Mouse (Mus musculus): ENCODE results near the gene Hibadh.

Hibadh gene

DNA sequence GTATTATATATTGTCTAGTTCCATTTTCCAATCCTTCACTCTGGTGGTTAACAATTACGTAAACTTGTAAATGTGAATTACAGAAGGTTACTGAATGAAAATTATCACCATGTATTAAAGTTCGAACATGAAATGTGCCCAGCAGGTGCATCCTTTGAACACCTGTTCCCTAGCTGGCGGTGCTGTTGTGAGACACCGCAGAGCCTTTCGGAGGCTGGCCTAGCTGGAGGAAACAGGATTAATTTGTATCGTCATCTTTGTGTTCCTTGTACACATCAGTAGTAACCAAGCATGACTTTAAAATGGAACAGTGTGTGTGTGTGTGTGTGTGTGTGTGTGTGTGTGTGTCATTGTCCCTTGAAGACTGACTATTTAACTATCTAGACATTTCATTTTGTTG lies 7.8 kb upstream of the Hibadh start:
- no peaks in the 10 kb centered on the region for H3K27me3 ChIP-seq (ENCODE audit: insufficient read depth, low read length)
- TF ChIP-seq POU5F1 (IDR thresholded peaks at IDR 0.05; ENCODE audit: borderline replicate concordance, low read length) (no peak), CTCF (conservative IDR thresholded peaks at IDR 0.05; ENCODE audit: low read length) (no peak), NANOG (IDR thresholded peaks at IDR 0.05; ENCODE audit: borderline replicate concordance, low read length) (no peak)
- H3K36me3 ChIP-seq (ENCODE audit: insufficient read depth, low read length), result no peaks in the 10 kb centered on the region
- no peaks in the 10 kb centered on the region for H3K4me1 ChIP-seq (replicated peaks; ENCODE audit: low read depth, low read length)
- no peak overlapping the region for H3K4me3 ChIP-seq (replicated peaks; ENCODE audit: low read length)
- H3K9me3 ChIP-seq (ENCODE audit: low read length), result no peaks in the 10 kb centered on the region

DNA sequence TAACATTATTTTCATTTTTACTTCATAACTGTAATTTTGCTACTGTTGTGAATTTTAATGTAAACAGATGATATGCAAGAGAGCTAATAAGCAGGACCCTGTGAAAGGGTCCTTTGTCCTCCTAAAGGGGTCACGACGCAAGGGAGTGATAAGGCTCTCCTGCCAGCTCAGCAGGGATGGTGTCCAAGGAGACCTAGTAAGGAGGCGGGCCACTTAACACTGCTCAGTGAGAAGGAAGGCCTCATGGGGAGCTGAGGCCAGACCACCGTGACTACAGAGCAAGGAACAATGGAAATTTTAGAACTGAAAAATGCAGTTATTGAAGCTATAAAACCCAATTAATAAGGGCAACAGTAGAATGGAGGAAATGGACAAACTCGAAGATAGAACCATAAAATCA lies 5.7 kb upstream of the Hibadh start:
- Histone ChIP-seq H3K36me3 (ENCODE audit: insufficient read depth, low read length) (no peaks in the 10 kb centered on the region), H3K27me3 (ENCODE audit: insufficient read depth, low read length) (no peaks in the 10 kb centered on the region), H3K9me3 (ENCODE audit: low read length) (no peaks in the 10 kb centered on the region), H3K4me1 (replicated peaks; ENCODE audit: low read depth, low read length) (peaks cover 3% of the 10 kb centered on the region), H3K4me3 (replicated peaks; ENCODE audit: low read length) (no peak overlapping the region)
- no peak for TF ChIP-seq CTCF (conservative IDR thresholded peaks at IDR 0.05; ENCODE audit: low read length)
- no peak for TF ChIP-seq NANOG (IDR thresholded peaks at IDR 0.05; ENCODE audit: borderline replicate concordance, low read length)
- TF ChIP-seq POU5F1 (IDR thresholded peaks at IDR 0.05; ENCODE audit: borderline replicate concordance, low read length), result no peak

DNA sequence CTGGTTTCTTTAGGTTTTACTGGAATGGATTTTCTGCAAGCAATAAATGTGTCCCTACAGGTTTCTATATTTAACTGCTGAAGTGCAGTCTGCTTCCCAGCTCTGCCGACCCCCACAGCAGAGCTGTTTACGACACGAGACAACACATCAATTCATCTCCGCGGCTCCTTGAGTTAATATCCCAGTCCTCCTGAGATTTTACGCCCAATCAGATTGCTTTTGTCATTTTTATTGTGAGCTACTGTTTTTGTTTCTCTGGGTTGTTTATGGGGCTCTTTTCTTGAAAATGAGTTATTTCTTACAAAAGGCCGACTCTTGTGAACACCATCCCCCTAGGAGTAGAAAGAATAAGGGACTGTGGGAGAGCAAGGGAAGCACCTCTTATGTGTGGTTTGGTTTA lies 2.0 kb upstream of the Hibadh start:
- H3K27me3 ChIP-seq (ENCODE audit: insufficient read depth, low read length), result no peaks in the 10 kb centered on the region
- TF ChIP-seq POU5F1 (IDR thresholded peaks at IDR 0.05; ENCODE audit: borderline replicate concordance, low read length), result no peak
- TF ChIP-seq CTCF (conservative IDR thresholded peaks at IDR 0.05; ENCODE audit: low read length), result no peak
- no peak for TF ChIP-seq NANOG (IDR thresholded peaks at IDR 0.05; ENCODE audit: borderline replicate concordance, low read length)
- H3K36me3 ChIP-seq (ENCODE audit: insufficient read depth, low read length), result no peaks in the 10 kb centered on the region
- H3K4me3 ChIP-seq (replicated peaks; ENCODE audit: low read length), result no peak overlapping the region
- no peaks in the 10 kb centered on the region for H3K9me3 ChIP-seq (ENCODE audit: low read length)
- peaks cover 28% of the 10 kb centered on the region for H3K4me1 ChIP-seq (replicated peaks; ENCODE audit: low read depth, low read length)

DNA sequence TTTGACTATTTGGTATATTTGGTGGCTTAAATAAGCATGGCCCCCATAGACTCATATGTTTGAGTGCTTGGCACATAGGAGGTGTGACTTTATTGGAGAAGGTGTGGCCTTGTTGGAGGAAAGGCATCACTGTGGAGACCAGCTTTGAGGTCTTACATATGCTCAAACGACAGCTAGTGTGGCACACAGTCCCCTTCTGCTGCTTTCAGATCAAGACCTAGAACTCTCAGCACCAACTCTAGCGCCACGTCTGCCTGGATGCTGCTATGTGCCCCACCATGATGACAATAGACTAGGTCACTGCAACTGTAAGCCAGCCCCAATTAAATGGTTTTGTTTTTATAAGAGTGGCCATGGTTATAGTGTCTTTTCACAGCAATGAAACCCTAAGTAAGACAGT lies 887 bp upstream of the Hibadh start:
- H3K4me1 ChIP-seq (replicated peaks; ENCODE audit: low read depth, low read length), result peaks cover 33% of the 10 kb centered on the region
- H3K4me3 ChIP-seq (replicated peaks; ENCODE audit: low read length), result no peak overlapping the region
- no peaks in the 10 kb centered on the region for H3K36me3 ChIP-seq (ENCODE audit: insufficient read depth, low read length)
- H3K9me3 ChIP-seq (ENCODE audit: low read length), result no peaks in the 10 kb centered on the region
- no peaks in the 10 kb centered on the region for H3K27me3 ChIP-seq (ENCODE audit: insufficient read depth, low read length)
- TF ChIP-seq NANOG (IDR thresholded peaks at IDR 0.05; ENCODE audit: borderline replicate concordance, low read length) (no peak), POU5F1 (IDR thresholded peaks at IDR 0.05; ENCODE audit: borderline replicate concordance, low read length) (no peak), CTCF (conservative IDR thresholded peaks at IDR 0.05; ENCODE audit: low read length) (no peak)

DNA sequence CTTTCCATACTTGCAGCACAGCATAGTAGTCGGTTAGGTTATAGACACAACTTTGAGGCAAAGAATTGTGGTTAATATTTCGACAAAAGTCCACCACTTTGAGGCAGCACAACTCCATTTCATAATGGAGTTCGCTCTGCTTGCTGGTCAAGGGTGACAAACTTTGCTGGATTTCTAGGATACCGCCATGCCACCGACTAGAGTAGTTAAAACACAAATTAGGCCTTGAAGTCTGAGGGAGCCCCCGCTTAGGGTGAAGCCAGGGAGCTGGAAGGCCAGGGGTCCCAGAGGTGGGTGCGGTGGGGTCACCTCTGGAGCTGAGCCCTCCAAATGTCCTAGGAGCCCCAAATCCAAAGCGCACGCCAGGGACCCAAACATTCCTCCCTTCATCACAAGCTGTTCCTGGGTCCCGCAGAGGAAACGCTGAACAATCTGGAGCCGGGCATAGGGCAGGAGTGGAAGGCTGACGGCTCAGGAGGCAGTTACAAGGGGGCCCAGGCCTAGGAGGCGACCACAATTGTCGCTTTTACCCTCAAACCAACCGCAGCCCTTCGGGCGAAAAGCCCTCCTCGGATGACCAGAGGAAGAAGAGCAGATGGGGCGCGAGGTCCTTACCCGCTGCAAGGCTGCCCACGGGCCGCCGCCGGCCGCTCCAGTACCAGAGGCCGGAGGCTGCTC lies 504 bp downstream of the Hibadh start:
- peak overlapping the region; percentile 89 for H3K4me3 ChIP-seq (replicated peaks; ENCODE audit: low read length)

DNA sequence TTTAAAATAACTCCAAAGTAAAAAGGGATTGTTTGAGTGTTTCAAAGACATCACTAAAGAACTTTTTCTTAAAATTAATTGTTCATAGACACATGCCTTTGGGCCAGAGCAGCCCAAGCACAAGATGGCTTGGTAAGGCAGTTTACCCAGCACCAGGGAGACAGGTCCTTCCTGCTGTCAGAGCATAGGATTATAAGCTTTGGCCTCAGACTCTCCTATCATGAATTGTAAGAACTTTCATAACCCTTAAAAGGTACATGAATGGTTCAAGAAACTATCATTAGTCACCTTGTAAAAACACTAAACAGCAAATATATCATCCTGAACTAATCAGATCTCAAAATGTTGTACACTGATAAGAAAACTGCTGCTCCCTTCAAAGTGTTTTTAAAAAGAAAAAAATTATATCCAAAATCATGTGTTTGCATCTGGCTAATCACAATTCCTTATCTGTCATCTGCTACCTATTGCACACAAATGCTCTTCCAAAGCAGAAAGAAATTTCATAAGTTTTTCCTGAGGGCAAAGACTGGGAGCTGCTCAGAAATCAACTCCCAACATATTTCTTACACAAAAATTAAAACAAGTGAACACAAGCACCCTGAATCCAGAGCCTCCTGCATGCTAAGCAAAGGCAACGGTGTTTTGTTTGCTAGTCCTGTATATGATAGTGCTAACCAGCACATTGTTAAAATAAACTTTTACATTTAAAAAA lies 1.6 kb downstream of the Hibadh start:
- Histone ChIP-seq H3K36me3 (ENCODE audit: insufficient read depth, low read length) (peaks cover 12% of the 10 kb centered on the region), H3K9me3 (ENCODE audit: low read length) (no peaks in the 10 kb centered on the region), H3K27me3 (ENCODE audit: insufficient read depth, low read length) (no peaks in the 10 kb centered on the region), H3K4me3 (replicated peaks; ENCODE audit: low read length) (peak overlapping the region; percentile 89), H3K4me1 (replicated peaks; ENCODE audit: low read depth, low read length) (peaks cover 39% of the 10 kb centered on the region)
- TF ChIP-seq NANOG (IDR thresholded peaks at IDR 0.05; ENCODE audit: borderline replicate concordance, low read length) (no peak), POU5F1 (IDR thresholded peaks at IDR 0.05; ENCODE audit: borderline replicate concordance, low read length) (no peak), CTCF (conservative IDR thresholded peaks at IDR 0.05; ENCODE audit: low read length) (no peak)

More for the DNA sequence above, 504 bp downstream of the Hibadh start:
- H3K9me3 ChIP-seq (ENCODE audit: low read length), result no peaks in the 10 kb centered on the region
- TF ChIP-seq NANOG (IDR thresholded peaks at IDR 0.05; ENCODE audit: borderline replicate concordance, low read length) (no peak), CTCF (conservative IDR thresholded peaks at IDR 0.05; ENCODE audit: low read length) (no peak), POU5F1 (IDR thresholded peaks at IDR 0.05; ENCODE audit: borderline replicate concordance, low read length) (no peak)
- H3K4me1 ChIP-seq (replicated peaks; ENCODE audit: low read depth, low read length), result peaks cover 39% of the 10 kb centered on the region
- peaks cover 6% of the 10 kb centered on the region for H3K36me3 ChIP-seq (ENCODE audit: insufficient read depth, low read length)
- H3K27me3 ChIP-seq (ENCODE audit: insufficient read depth, low read length), result no peaks in the 10 kb centered on the region

DNA sequence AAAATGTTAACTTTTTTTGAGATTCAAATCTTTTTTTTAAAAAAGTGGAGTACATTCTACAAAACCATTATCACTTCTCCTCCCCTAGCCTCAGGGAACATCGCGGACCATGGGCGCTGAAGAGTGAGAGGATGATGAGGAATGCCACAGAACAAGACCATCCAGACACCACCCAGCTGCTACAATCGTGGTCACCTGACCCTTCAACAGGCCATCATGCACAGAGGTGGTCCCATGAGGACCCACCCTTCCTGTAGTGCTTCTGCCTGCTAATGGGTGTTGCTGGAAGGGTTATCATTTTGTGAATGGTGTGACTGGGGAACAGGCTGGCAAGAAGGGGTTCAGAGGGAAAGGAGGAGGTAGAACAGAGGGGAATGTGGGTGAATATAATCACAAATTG lies 2.9 kb downstream of the Hibadh start:
- Histone ChIP-seq H3K4me3 (replicated peaks; ENCODE audit: low read length) (peak overlapping the region; percentile 45), H3K36me3 (ENCODE audit: insufficient read depth, low read length) (peaks cover 14% of the 10 kb centered on the region), H3K27me3 (ENCODE audit: insufficient read depth, low read length) (no peaks in the 10 kb centered on the region), H3K9me3 (ENCODE audit: low read length) (no peaks in the 10 kb centered on the region), H3K4me1 (replicated peaks; ENCODE audit: low read depth, low read length) (peaks cover 39% of the 10 kb centered on the region)
- TF ChIP-seq NANOG (IDR thresholded peaks at IDR 0.05; ENCODE audit: borderline replicate concordance, low read length) (no peak), POU5F1 (IDR thresholded peaks at IDR 0.05; ENCODE audit: borderline replicate concordance, low read length) (no peak), CTCF (conservative IDR thresholded peaks at IDR 0.05; ENCODE audit: low read length) (no peak)

DNA sequence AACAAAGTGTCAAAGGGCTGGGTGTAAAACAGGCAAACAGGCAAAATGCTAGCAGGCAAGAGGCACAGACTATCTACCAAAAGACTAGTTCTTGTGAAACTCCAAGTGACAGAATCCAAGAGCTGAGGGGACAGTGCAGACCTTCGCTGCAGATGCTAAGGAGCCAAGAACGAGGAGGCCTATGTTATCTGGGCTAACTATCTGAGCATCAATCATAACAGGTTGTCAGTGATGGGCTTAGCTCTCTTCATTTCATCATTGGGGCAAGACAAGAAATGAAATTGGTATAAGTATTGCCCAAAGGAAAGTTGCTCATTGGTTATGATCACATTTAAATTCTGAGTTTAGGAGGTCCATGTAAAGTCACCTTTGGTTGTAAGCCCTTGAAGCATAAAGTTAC lies 4.8 kb downstream of the Hibadh start:
- TF ChIP-seq POU5F1 (IDR thresholded peaks at IDR 0.05; ENCODE audit: borderline replicate concordance, low read length), result no peak
- no peak for TF ChIP-seq CTCF (conservative IDR thresholded peaks at IDR 0.05; ENCODE audit: low read length)
- TF ChIP-seq NANOG (IDR thresholded peaks at IDR 0.05; ENCODE audit: borderline replicate concordance, low read length), result no peak
- H3K27me3 ChIP-seq (ENCODE audit: insufficient read depth, low read length), result no peaks in the 10 kb centered on the region
- H3K9me3 ChIP-seq (ENCODE audit: low read length), result no peaks in the 10 kb centered on the region
- peaks cover 21% of the 10 kb centered on the region for H3K36me3 ChIP-seq (ENCODE audit: insufficient read depth, low read length)
- H3K4me1 ChIP-seq (replicated peaks; ENCODE audit: low read depth, low read length), result peaks cover 30% of the 10 kb centered on the region
- H3K4me3 ChIP-seq (replicated peaks; ENCODE audit: low read length), result no peak overlapping the region

Data from E14TG2a.4 (cell line).